12 mouse cellular contexts compared by ENCODE assay signal in the genomic region with DNA sequence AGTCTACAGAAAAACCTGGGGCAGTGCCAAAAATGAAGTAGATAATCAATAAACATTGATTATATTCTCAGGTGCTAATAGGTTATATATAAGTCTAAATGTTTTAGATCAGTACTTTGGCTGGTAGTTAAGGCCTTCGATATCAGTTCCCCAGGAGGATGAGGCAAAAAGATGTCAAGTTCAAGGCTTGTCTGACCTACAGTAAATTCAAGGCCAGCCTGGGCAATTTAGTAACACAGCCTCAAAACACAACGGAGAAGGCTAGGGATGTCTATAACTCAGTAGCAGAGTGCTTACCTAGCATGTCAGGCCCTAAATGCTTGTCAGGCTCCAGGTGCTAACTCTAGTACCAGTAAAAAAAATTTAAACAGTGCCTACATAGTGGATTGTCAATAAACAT.
"Had no signal": no experiment of that assay in that cellular context is flagged by ENCODE, and none has a peak within 500 bp of the region (broad histone marks: within the 10 kb centered on the region; RNA-seq: fewer than 3 reads in every experiment).

No protein-coding gene starts in this region.

- DNase-seq: left cerebral cortex, postnatal 4 days; liver; liver, embryonic 13.5 days; liver, postnatal 0 days; lung, adult 18-20 months; lung, adult 2 months; lung, embryonic 14.5 days; lung, postnatal 10 days; lung, postnatal 14 days; lung, postnatal 36 days; lung, postnatal 4 days; midbrain, embryonic 14.5 days had no signal
